Mouse (Mus musculus) bone marrow macrophage, adult 2 months (primary cell): Measurements from ENCODE around the gene Plscr1. TPM values are rescaled to one million over a fixed set of nuclear protein-coding genes. Genes with fewer than 3 reads are reported as not detected.

Source experiments
- H3K27ac ChIP-seq: 2 replicates; pipeline ENCODE4 v1.5.1; 2012; ENCODE audit warnings: low read depth, low read length; ENCODE audit not compliant: insufficient read depth
- H3K4me1 ChIP-seq: 2 replicates; pipeline ENCODE4 v1.6.1; 2012; ENCODE audit warnings: low read length; ENCODE audit not compliant: control insufficient read depth, insufficient read depth
- H3K4me3 ChIP-seq: 2 replicates; pipeline ENCODE4 v1.5.1; 2012; ENCODE audit warnings: mild to moderate bottlenecking, low read length, moderate library complexity; ENCODE audit not compliant: insufficient read depth
- CTCF ChIP-seq: IDR thresholded peaks from 2 replicates; pipeline ENCODE4 v1.5.1; 2012; ENCODE audit warnings: low read depth, mild to moderate bottlenecking, low read length, moderate library complexity
- POLR2A ChIP-seq: IDR thresholded peaks from 2 replicates; pipeline ENCODE4 v1.6.1; 2012; ENCODE audit warnings: mild to moderate bottlenecking, low read depth, low read length, borderline replicate concordance
- polyA plus RNA-seq: library from polyadenylated mRNA; stranded (reverse); fragments of >200 nt; gene quantifications from 2 replicates; pipeline ENCODE4 v1.2.4, GENCODE M21; 2012; ENCODE audit not compliant: missing spikeins, insufficient read depth, insufficient read length

The Plscr1 gene
- polyA plus RNA-seq, 1 experiment: 11.3 TPM

- no peak for TF ChIP-seq POLR2A
- no peak for TF ChIP-seq CTCF
- Histone ChIP-seq H3K27ac (no peak overlapping the region), H3K4me3 (no peak overlapping the region), H3K4me1 (peaks cover 4% of the 10 kb centered on the region)
Measured at GRCm38 (mm10) chr9:92221480-92221879, 28.1 kb upstream of the Plscr1 start.

GRCm38 (mm10) chr9:92224598-92225231 lies 24.8 kb upstream of the Plscr1 start:
- H3K4me1 ChIP-seq: peaks cover 4% of the 10 kb centered on the region
- TF ChIP-seq POLR2A (no peak), CTCF (no peak)
- H3K4me3 ChIP-seq: no peak overlapping the region
- no peak overlapping the region for H3K27ac ChIP-seq

- TF ChIP-seq CTCF (no peak), POLR2A (no peak)
- no peak overlapping the region for H3K4me3 ChIP-seq
- H3K4me1 ChIP-seq: peaks cover 4% of the 10 kb centered on the region
- H3K27ac ChIP-seq: no peak overlapping the region
Measured at GRCm38 (mm10) chr9:92226127-92226655, 23.4 kb upstream of the Plscr1 start.

- no peak for TF ChIP-seq POLR2A
- no peak for TF ChIP-seq CTCF
- no peak overlapping the region for H3K4me3 ChIP-seq
- no peak overlapping the region for H3K27ac ChIP-seq
- peaks cover 4% of the 10 kb centered on the region for H3K4me1 ChIP-seq
Measured at GRCm38 (mm10) chr9:92226795-92227194, 22.8 kb upstream of the Plscr1 start.

GRCm38 (mm10) chr9:92228867-92229832 lies 20.4 kb upstream of the Plscr1 start:
- H3K27ac ChIP-seq: no peak overlapping the region
- peaks cover 4% of the 10 kb centered on the region for H3K4me1 ChIP-seq
- TF ChIP-seq POLR2A: no peak
- no peak for TF ChIP-seq CTCF
- no peak overlapping the region for H3K4me3 ChIP-seq

- Histone ChIP-seq H3K4me3 (no peak overlapping the region), H3K4me1 (peaks cover 4% of the 10 kb centered on the region), H3K27ac (no peak overlapping the region)
- TF ChIP-seq CTCF: no peak
- TF ChIP-seq POLR2A: no peak
Measured at GRCm38 (mm10) chr9:92229833-92230205, 19.7 kb upstream of the Plscr1 start.

GRCm38 (mm10) chr9:92234901-92235458 lies 14.6 kb upstream of the Plscr1 start:
- Histone ChIP-seq H3K4me1 (no peaks in the 10 kb centered on the region), H3K27ac (no peak overlapping the region), H3K4me3 (no peak overlapping the region)
- no peak for TF ChIP-seq POLR2A
- no peak for TF ChIP-seq CTCF

GRCm38 (mm10) chr9:92248773-92249446 lies 640 bp upstream of the Plscr1 start:
- H3K4me1 ChIP-seq: peaks cover 14% of the 10 kb centered on the region
- TF ChIP-seq CTCF: no peak
- TF ChIP-seq POLR2A: no peak
- no peak overlapping the region for H3K27ac ChIP-seq
- H3K4me3 ChIP-seq: no peak overlapping the region
